Mouse (Mus musculus): Measurements from ENCODE around the gene Lrrc75b.

- TF ChIP-seq TCF12 (IDR thresholded peaks at IDR 0.05; ENCODE audit: insufficient read depth, poor library complexity, severe bottlenecking) = no peak
- TF ChIP-seq CEBPB (IDR thresholded peaks at IDR 0.05; ENCODE audit: insufficient read depth, poor library complexity, severe bottlenecking) = no peak
- no peak for TF ChIP-seq USF1 (IDR thresholded peaks at IDR 0.05; ENCODE audit: low read depth)
- no peak for TF ChIP-seq POLR2A (IDR thresholded peaks at IDR 0.05; ENCODE audit: insufficient read length, low read depth)
- no peak for TF ChIP-seq E2F4 (IDR thresholded peaks at IDR 0.05; ENCODE audit: insufficient read depth)
Measured at GRCm38 (mm10) chr10:75513306-75514067, 46.6 kb downstream of the Lrrc75b start.

Data from myocyte (in vitro differentiated cells).